Mouse (Mus musculus) liver, embryonic 12.5 days (tissue): ENCODE results near the gene Drg2. TPM values are rescaled to one million over a fixed set of nuclear protein-coding genes. Genes with fewer than 3 reads are reported as not detected.

Experiments
- ATAC-seq: fragments of 200-750 bp; cut with Nextera tagmentation; 2 replicates; pipeline ENCODE4 v1.8.0; 2017; ENCODE audit warnings: moderate number of reproducible peaks, mild to moderate bottlenecking, moderate library complexity
- H3K27ac ChIP-seq: fragments of 300-500 bp; sonication (generic); 2 replicates; pipeline ENCODE4 v1.5.1; 2016; ENCODE audit warnings: mild to moderate bottlenecking
- H3K27me3 ChIP-seq: fragments of 300-500 bp; sonication (generic); replicated peaks from 2 replicates; pipeline ENCODE4 v1.6.1; 2016; ENCODE audit warnings: mild to moderate bottlenecking, moderate library complexity
- H3K36me3 ChIP-seq: fragments of 300-500 bp; sonication (generic); 2 replicates; pipeline ENCODE4 v1.6.1; 2016; ENCODE audit warnings: mild to moderate bottlenecking, moderate library complexity
- H3K4me1 ChIP-seq: fragments of 300-500 bp; sonication (generic); 2 replicates; pipeline ENCODE4 v1.6.1; 2016
- H3K4me2 ChIP-seq: fragments of 300-500 bp; sonication (generic); 2 replicates; pipeline ENCODE4 v1.6.1; 2016; ENCODE audit warnings: mild to moderate bottlenecking, moderate library complexity
- H3K4me3 ChIP-seq: fragments of 300-500 bp; sonication (generic); 2 replicates; pipeline ENCODE4 v1.5.1; 2016; ENCODE audit warnings: mild to moderate bottlenecking, moderate library complexity
- H3K9ac ChIP-seq: fragments of 300-500 bp; sonication (generic); 2 replicates; pipeline ENCODE4 v1.6.1; 2016; ENCODE audit warnings: mild to moderate bottlenecking, moderate library complexity
- H3K9me3 ChIP-seq: fragments of 300-500 bp; sonication (generic); replicated peaks from 2 replicates; pipeline ENCODE4 v1.6.1; 2016; ENCODE audit warnings: mild to moderate bottlenecking, moderate library complexity
- WGBS: fragments of 180-500 bp; shearing (Covaris S2); methylation state at CpG from one replicate; pipeline ENCODE4 v1.1.7; 2016; ENCODE audit not compliant: insufficient replicate concordance; 5-methylcytosine and 5-hydroxymethylcytosine counted together
- polyA plus RNA-seq: library from polyadenylated mRNA; unstranded; fragments of >200 nt; fragmentation: Nextera tagmentation; extraction: Ambion mirVana; gene quantifications from 2 replicates; pipeline ENCODE4 v1.2.1, GENCODE M21; 2016

The Drg2 gene
- polyA plus RNA-seq, 1 experiment from 2014 or later: 61.7 TPM

DNA sequence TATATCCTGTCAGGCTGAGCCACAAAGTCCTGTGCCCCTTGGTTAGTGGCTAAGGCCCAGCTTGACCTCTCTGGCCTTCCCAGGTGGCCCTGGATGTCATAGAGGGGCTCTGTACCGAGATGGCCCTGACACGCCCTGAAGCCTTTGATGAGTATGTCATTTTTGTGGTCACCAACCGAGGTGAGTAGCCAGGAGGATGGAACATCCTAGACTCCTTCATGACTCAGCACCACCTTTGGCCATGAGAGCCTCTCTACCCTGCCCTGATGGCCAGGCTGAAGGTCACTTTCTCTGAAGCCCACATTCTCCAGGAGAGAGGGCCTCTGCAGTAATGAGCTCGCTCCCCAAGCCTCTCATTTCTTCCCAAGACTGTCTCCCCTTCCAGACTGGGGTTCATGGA lies 63.9 kb downstream of the Drg2 start:
- no peak overlapping the region for H3K4me2 ChIP-seq
- no peak overlapping the region for H3K4me3 ChIP-seq
- no peaks in the 10 kb centered on the region for H3K4me1 ChIP-seq
- WGBS: 51% methylated on average over 4 of the region's 4 CpGs
- peaks cover 14% of the 10 kb centered on the region for H3K27me3 ChIP-seq
- H3K9me3 ChIP-seq: no peaks in the 10 kb centered on the region
- no peak overlapping the region for H3K9ac ChIP-seq
- no peak for ATAC-seq
- no peaks in the 10 kb centered on the region for H3K36me3 ChIP-seq
- no peak overlapping the region for H3K27ac ChIP-seq

Other genes with a start within 250 kb of the Drg2 start
- gene Srebf1, start 232.0 kb upstream of the Drg2 start, polyA plus RNA-seq: 45.7 and 50.9 TPM in 2 replicates
- 8.7 and 9.6 TPM in 2 replicates for gene Tom1l2, start 101.7 kb upstream of the Drg2 start, polyA plus RNA-seq
- 0.49 and 0.53 TPM in 2 replicates for gene Drc3, start 101.3 kb upstream of the Drg2 start, polyA plus RNA-seq
- 18.1 and 19.3 TPM in 2 replicates for gene Gid4, start 37.4 kb upstream of the Drg2 start, polyA plus RNA-seq
- 47.7 and 50.2 TPM in 2 replicates for gene Atpaf2, start 36.1 kb upstream of the Drg2 start, polyA plus RNA-seq
- gene Myo15, start 14.7 kb downstream of the Drg2 start, polyA plus RNA-seq: 0.26 and 0.28 TPM in 2 replicates
- gene Alkbh5, start 81.8 kb downstream of the Drg2 start, polyA plus RNA-seq: 32.7 and 33.2 TPM in 2 replicates
- 20.2 and 22.1 TPM in 2 replicates for gene Llgl1, start 245.1 kb downstream of the Drg2 start, polyA plus RNA-seq